In the genomic region with DNA sequence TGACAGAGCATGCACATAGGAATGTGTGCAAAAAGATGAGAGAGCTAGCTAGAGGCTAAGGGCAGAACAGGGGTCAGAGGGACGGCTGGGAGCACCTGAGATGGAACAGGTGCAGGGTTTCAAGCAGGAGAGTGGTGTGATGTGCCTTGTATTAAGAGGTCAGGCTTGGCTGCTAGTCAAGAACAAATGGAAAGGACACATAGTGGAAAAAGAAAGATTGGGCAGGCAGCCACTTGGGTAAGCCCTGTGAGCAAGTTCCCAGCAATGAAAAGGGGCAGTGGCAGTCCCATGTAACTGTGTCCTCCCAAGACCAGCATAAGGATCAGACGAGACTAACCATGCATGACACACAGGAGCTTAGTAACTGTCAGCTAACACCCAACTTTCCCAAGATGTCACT, we compare ENCODE assay signal across 27 mouse cellular contexts. TPM values are rescaled to one million over a fixed set of nuclear protein-coding genes. Genes with fewer than 3 reads are reported as not detected.
A peak's percentile ranks its signal among the peaks of the same experiment; 100 is the strongest.
DNase-seq lines count a peak whose midpoint lies in the region; ATAC-seq lines count a peak whose summit lies in the region.
"Had no signal": no experiment of that assay in that cellular context is flagged by ENCODE, and none has a peak within 500 bp of the region (broad histone marks: within the 10 kb centered on the region; RNA-seq: fewer than 3 reads in every experiment).

No protein-coding gene starts in this region.

- no peaks in the 10 kb centered on the region for H3K9me3 ChIP-seq in heart, embryonic 16.5 days (replicated peaks; ENCODE audit: control insufficient read depth, low read length)
- H3K9me3 ChIP-seq: G1E; heart, embryonic 15.5 days; hindbrain, embryonic 12.5 days; limb, embryonic 10.5 days; limb, embryonic 15.5 days; liver, embryonic 15.5 days; midbrain, embryonic 15.5 days; neural tube, embryonic 15.5 days had no signal

- no peak overlapping the region; the same call in 1 of the 2 replicates for H3K9ac ChIP-seq in heart, embryonic 16.5 days (ENCODE audit: low read length)
- H3K9ac ChIP-seq: heart, embryonic 15.5 days; hindbrain, embryonic 12.5 days; limb, embryonic 15.5 days; liver, embryonic 15.5 days; lung, embryonic 14.5 days; midbrain, embryonic 15.5 days; neural tube, embryonic 15.5 days had no signal

- ATAC-seq in heart, embryonic 16.5 days (replicated peaks; ENCODE audit: extremely low read depth, insufficient read depth, low FRiP score), result 0 out of 2 replicates have a peak, but pooled peaks have one; percentile 32
- ATAC-seq: forebrain, embryonic 16.5 days; intestine, embryonic 16.5 days; midbrain, embryonic 15.5 days had no signal

- DNase-seq in adrenal gland, postnatal 36 days, result peak; percentile 5 to 38
- DNase-seq in adrenal gland, adult 8-10 months, result no peak
- DNase-seq in gastrocnemius, adult 18-20 months (ENCODE audit: low spot score), result peak; percentile 52
- DNase-seq in gastrocnemius, postnatal 10 days, result no peak
- no peak for DNase-seq in heart, postnatal 14 days
- peak; percentile 53 for DNase-seq in brain, adult 2 months (ENCODE audit: low read depth, low spot score)
- DNase-seq: cerebellum, adult 11 months; kidney, adult 8-10 months; kidney, postnatal 14 days; layer of hippocampus, adult 9-11 months; lung, embryonic 14.5 days; lung, postnatal 14 days; retina, postnatal 1 day; right cerebral cortex, postnatal 14 days; thymus, postnatal 4 days had no signal

- no peak overlapping the region for H3K4me3 ChIP-seq in heart, embryonic 16.5 days (ENCODE audit: low read length)
- H3K4me3 ChIP-seq: erythroblast, embryonic 14.5 days; heart, embryonic 15.5 days; hindbrain, embryonic 12.5 days; limb, embryonic 10.5 days; limb, embryonic 15.5 days; liver, embryonic 15.5 days; midbrain, embryonic 15.5 days; neural tube, embryonic 15.5 days had no signal

- WGBS in heart, embryonic 16.5 days, result 49% methylated on average over 2 of the region's 2 CpGs

- no peaks in the 10 kb centered on the region for H3K27me3 ChIP-seq in heart, embryonic 16.5 days (ENCODE audit: control insufficient read depth, insufficient read depth, low read length)
- H3K27me3 ChIP-seq: heart, embryonic 15.5 days; hindbrain, embryonic 12.5 days; limb, embryonic 15.5 days; midbrain, embryonic 15.5 days; neural tube, embryonic 15.5 days had no signal

- intact Hi-C loops in heart, postnatal 14 days (cut with DNase I), result no loop called here

- H3K4me1 ChIP-seq in heart, embryonic 16.5 days (ENCODE audit: control insufficient read depth, insufficient read depth, low read length), result peaks cover 14% of the 10 kb centered on the region
- H3K4me1 ChIP-seq: hindbrain, embryonic 12.5 days; limb, embryonic 15.5 days; liver, embryonic 15.5 days; midbrain, embryonic 15.5 days; neural tube, embryonic 15.5 days had no signal

- no peaks in the 10 kb centered on the region for H3K36me3 ChIP-seq in heart, embryonic 16.5 days (ENCODE audit: control insufficient read depth, insufficient read depth)
- H3K36me3 ChIP-seq: G1E; heart, embryonic 15.5 days; hindbrain, embryonic 12.5 days; limb, embryonic 10.5 days; limb, embryonic 15.5 days; liver, embryonic 15.5 days; midbrain, embryonic 15.5 days; neural tube, embryonic 15.5 days had no signal

- H3K4me2 ChIP-seq in heart, embryonic 16.5 days (ENCODE audit: low read depth, low read length), result no peak overlapping the region
- H3K4me2 ChIP-seq: heart, embryonic 15.5 days; hindbrain, embryonic 12.5 days; limb, embryonic 15.5 days; liver, embryonic 15.5 days; lung, embryonic 14.5 days; midbrain, embryonic 15.5 days; neural tube, embryonic 15.5 days had no signal

- H3K27ac ChIP-seq in heart, embryonic 16.5 days (ENCODE audit: low read length), result no peak overlapping the region
- H3K27ac ChIP-seq: heart, embryonic 15.5 days; hindbrain, embryonic 12.5 days; limb, embryonic 10.5 days; limb, embryonic 15.5 days; liver, embryonic 15.5 days; midbrain, embryonic 15.5 days; neural tube, embryonic 15.5 days had no signal

RNA-seq across cellular contexts. Expression of gene Adarb1, which starts 8.9 kb away (rescaled TPM):
- 10 to 100 TPM; 10.8 to 68.2 TPM for total RNA-seq in adrenal gland, postnatal 36 days (2021)
- total RNA-seq in adrenal gland, adult 8-10 months (2022), result 10 to 100 TPM; 17.2 to 74.1 (median 37.1) TPM
- total RNA-seq in gastrocnemius, adult 18-20 months (2021), result 1 to 10 TPM; 5.5 to 5.8 TPM
- 1 to 10 TPM; 7.5 to 9.2 TPM for total RNA-seq in gastrocnemius, postnatal 10 days (2021)
- 11.7 and 15.3 TPM in 2 replicates for polyA plus RNA-seq in heart, embryonic 16.5 days (2015; fragmentation: Nextera tagmentation; extraction: Ambion mirVana)
- total RNA-seq in heart, postnatal 14 days (2021), result 10 to 100 TPM; 22.9 to 25.9 TPM
- polyA plus RNA-seq: erythroblast, embryonic 14.5 days; G1E had no signal

Comparison
In these comparisons a context has a peak if more than half of its experiments do, and no peak if none do; other contexts are left out.
1. DNase-seq: peak in adrenal gland, postnatal 36 days (2 of 2), gastrocnemius, adult 18-20 months (single experiment) and brain, adult 2 months (single experiment); none in adrenal gland, adult 8-10 months (single experiment), gastrocnemius, postnatal 10 days (single experiment) and heart, postnatal 14 days (0 of 2).